Mouse (Mus musculus) olfactory bulb, adult 2 months (tissue): ENCODE results near the gene H2afj. TPM values are rescaled to one million over a fixed set of nuclear protein-coding genes. Genes with fewer than 3 reads are reported as not detected.

Source experiments
- H3K27ac ChIP-seq: fragments of 200-500 bp; 2 replicates; pipeline ENCODE4 v1.5.1; 2012; ENCODE audit warnings: low read depth, low read length; ENCODE audit not compliant: insufficient read depth
- H3K4me1 ChIP-seq: fragments of 200-500 bp; 2 replicates; pipeline ENCODE4 v1.6.1; 2012; ENCODE audit warnings: low read length; ENCODE audit not compliant: control insufficient read depth, insufficient read depth
- H3K4me3 ChIP-seq: fragments of 200-500 bp; 2 replicates; pipeline ENCODE4 v1.5.1; 2012; ENCODE audit warnings: mild to moderate bottlenecking, low read depth, low read length, moderate library complexity; ENCODE audit not compliant: insufficient read depth
- CTCF ChIP-seq: fragments of 200-500 bp; IDR thresholded peaks from 2 replicates; pipeline ENCODE4 v1.5.1; 2012; ENCODE audit warnings: low read depth, mild to moderate bottlenecking, low read length, moderate library complexity; ENCODE audit not compliant: insufficient read depth
- POLR2A ChIP-seq: fragments of 200-500 bp; IDR thresholded peaks from 2 replicates; pipeline ENCODE4 v1.6.1; 2012; ENCODE audit warnings: mild to moderate bottlenecking, low read depth, low read length, moderate library complexity; ENCODE audit not compliant: insufficient read depth
- WGBS: fragments of 180-500 bp; shearing (Covaris S2); methylation state at CpG from one replicate; pipeline ENCODE4 v1.1.7; 2018; 5-methylcytosine and 5-hydroxymethylcytosine counted together
- polyA plus RNA-seq: library from polyadenylated mRNA; stranded (reverse); fragments of >200 nt; gene quantifications from 2 replicates; pipeline ENCODE4 v1.2.4, GENCODE M21; 2012; ENCODE audit warnings: low replicate concordance; ENCODE audit not compliant: missing spikeins, insufficient read depth, insufficient read length

Gene H2afj
- polyA plus RNA-seq, 1 experiment: not detected

GRCm38 (mm10) chr6:136858420-136858819 lies 50.4 kb downstream of the H2afj start:
- peaks cover 3% of the 10 kb centered on the region; the same call in 1 of the 2 replicates for H3K4me1 ChIP-seq
- H3K27ac ChIP-seq: no peak overlapping the region
- 90% methylated on average over 8 of the region's 8 CpGs for WGBS
- TF ChIP-seq POLR2A: no peak
- no peak for TF ChIP-seq CTCF
- H3K4me3 ChIP-seq: no peak overlapping the region

Other genes with a start within 250 kb of the H2afj start
- not detected in 2 replicates for gene Plbd1, start 146.3 kb upstream of the H2afj start, polyA plus RNA-seq
- gene Gucy2c, start 26.5 kb upstream of the H2afj start, polyA plus RNA-seq: not detected in 2 replicates
- gene Hist4h4, start 3.8 kb upstream of the H2afj start, polyA plus RNA-seq: not detected in 2 replicates
- not detected in 2 replicates for gene BC049715, start 19.4 kb downstream of the H2afj start, polyA plus RNA-seq
- 319 and 436 TPM in 2 replicates for gene Wbp11, start 20.0 kb downstream of the H2afj start, polyA plus RNA-seq
- not detected in 2 replicates for gene Smco3, start 27.2 kb downstream of the H2afj start, polyA plus RNA-seq
- gene Art4, start 49.5 kb downstream of the H2afj start, polyA plus RNA-seq: not detected in 2 replicates
- not detected in 2 replicates for gene Mgp, start 67.6 kb downstream of the H2afj start, polyA plus RNA-seq
- gene Erp27, start 113.9 kb downstream of the H2afj start, polyA plus RNA-seq: not detected in 2 replicates
- gene Pde6h, start 115.6 kb downstream of the H2afj start, polyA plus RNA-seq: not detected in 2 replicates
- gene Arhgdib, start 133.7 kb downstream of the H2afj start, polyA plus RNA-seq: 393 TPM in 1 of 2 replicates, not detected in the other